Mouse (Mus musculus): ENCODE results near the gene Tmem171.

The Tmem171 gene

DNA sequence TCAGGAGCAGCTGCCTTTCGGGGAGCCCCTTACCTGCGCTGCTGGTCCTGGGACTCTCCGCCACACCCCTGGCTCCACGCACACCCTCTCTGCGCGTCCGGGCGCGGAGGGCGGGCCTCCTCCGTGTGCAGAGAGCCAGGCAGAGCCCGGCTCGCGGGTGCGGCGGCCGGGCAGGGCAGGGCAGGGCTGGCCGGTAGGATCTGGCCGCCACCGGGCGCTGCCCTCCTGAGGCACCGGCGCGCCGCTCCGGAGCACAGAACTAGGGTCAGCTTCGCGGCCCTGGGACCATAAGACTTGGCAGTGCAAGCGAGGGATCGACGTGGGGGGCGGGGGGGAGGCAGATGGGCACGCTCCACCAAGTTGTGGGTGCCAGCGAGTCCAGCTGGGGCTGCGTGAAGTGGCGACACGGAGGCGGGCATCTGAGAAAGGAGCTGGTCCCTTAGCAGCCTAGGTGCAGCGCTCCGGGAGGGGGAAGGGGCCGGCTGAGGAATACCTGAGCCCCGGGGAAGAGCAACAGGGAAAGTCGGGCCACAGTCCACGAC lies at the start of gene Tmem171:
Tmem171 (minus strand) TSS at position 62 of the 542 bp plus-strand sequence.
- DNase-seq (ENCODE audit: low spot score in 2 of 2), result no peak

DNA sequence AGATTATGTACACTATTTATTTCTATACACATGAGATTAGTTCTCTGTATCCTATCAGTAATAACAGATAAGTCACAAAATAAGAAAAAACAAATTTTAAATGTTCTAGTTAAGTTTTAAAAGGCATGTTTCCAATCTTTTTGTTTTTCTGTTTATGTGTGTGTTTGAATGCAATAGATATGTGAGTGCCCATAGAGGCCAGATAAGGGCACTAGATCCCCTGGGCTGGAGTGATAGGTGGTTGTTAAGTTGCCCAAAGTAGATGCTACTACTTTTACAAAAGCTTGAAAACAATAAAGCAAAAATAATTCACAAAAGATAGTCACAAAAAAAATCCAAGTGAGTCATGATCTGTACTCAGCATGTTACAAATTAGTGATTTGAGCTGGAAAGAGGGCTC lies 49.2 kb upstream of the Tmem171 start:
- no peak for DNase-seq (ENCODE audit: low spot score in 2 of 2)

DNA sequence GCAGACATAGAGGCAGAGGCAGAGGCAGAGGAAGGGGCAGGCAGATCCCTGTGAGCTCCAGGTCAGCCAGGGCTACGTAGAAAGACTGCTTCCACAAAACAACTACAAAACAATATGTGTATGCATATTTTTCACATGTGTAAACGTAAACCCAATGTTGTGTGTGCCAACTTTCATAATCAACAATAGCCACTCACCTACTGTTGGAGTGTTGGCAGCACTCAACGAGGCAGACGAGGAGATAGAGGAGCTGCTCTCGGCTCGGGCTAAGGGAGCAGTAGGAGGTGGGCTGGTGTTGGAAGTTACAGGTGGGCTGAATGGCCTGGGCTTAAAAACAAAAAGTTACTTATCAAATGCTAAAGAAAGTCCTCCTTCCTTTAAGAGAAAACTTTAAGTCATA lies 48.6 kb upstream of the Tmem171 start:
- DNase-seq (ENCODE audit: low spot score in 2 of 2), result no peak

DNA sequence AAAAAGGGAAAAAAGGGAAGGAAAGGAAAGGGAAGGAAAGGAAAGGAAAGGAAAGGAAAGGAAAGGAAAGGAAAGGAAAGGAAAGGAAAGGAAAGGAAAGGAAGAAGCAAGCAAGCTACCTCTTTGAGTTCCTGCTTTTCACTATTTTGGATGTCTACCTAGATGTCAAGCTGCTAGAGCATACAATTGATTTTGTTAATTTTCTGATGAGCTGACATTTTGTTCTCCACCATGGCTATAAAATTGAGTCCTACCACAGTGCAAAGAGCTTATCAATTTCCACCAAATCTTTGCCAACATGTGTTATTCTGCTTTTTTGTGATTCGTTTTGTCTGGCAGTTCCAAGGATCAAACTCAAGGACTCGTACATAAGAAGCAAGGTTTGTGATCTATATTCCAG lies 43.6 kb upstream of the Tmem171 start:
- DNase-seq (ENCODE audit: low spot score in 2 of 2), result no peak

DNA sequence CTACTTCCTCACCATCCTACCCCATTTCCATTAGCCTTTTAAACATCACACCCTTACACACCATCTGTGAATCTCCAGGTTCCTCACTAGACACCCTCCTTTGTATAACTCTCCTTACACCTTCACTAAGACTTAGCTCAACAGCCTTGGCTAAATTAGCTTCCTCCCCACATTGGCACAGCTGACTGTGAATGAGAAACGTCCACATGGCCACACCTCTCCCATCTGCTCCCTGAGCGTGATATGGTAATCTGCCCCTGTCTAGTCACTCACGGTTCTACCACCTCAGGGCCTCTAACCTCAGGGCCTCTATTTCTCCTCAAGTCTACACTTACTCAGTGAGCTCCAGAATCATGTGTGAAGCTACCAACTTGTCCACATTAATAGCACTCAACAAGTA lies 38.7 kb upstream of the Tmem171 start:
- DNase-seq (ENCODE audit: low spot score in 2 of 2), result no peak

DNA sequence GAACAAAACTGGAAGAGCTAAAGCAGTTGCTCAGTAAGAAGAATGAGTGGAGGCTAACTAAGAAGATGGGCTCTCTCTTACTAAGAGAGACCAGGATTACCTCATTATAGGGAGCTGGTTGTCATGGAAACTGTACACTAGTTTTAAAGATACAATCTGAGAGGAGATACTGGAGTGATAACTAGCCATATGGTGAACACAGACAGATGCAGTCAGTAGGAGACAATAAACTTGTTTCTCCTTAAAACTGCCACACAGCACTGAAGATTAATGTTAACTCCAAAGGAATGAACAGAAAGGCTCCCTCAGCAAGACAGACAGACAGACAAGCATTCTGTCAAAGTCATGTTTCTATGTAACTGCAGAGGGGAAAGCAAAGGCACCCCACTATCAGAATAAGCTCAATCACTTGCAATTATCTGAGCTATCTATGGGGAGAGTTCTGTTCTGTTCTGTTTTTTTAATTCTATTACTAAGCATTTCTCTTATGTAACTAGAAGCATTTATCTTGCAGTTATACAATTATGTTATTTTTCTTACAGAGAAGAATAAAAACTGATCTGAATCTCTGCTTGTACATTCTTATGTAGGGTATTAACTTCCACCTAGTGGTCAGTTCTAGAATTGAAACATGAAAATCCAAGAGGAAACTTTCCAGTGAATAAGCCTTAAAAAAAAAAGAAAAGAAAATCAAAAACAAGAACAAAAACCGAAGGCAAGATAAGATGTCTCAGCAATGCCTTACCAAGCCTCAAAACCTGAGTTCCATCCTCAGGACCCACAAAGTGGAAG lies 34.8 kb upstream of the Tmem171 start:
- DNase-seq (ENCODE audit: low spot score in 2 of 2), result no peak

DNA sequence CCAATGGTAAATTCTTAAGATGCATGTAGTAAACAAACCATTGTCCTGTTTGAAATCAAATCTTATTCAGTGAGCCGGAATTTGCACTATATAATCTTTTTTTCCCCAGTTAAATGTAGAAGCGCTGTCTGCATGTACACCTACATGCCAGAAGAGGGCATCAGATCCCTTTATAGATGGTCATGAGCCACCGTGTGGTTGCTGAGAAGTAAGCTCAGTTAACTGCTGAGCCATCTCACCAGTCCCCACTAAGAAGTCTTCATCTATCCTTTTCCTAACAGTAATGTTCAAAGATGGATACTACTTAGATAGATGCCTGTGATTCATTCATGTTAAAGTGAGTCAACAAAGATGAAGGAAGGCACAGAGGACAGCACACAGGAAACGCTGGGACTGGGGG lies 31.9 kb upstream of the Tmem171 start:
- no peak for DNase-seq (ENCODE audit: low spot score in 2 of 2)

DNA sequence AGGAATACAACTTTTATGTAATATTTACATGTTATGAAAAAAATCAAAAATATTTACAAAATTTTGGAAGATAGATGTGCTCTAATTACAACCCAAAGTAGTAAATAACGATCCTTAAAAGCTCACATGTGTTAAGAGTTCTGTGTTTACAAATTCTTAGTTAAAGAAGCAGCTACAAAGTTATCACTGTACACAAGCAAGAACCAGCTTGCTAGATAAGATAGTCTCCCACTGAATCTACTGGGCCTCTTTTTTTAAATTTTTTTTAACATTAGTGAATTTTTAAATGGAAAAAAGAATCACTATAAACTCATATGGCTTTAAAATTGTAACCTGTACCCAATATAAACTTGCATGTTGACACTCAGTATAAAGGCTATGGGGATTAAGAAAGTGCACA lies 28.8 kb upstream of the Tmem171 start:
- DNase-seq (ENCODE audit: low spot score in 2 of 2), result no peak

DNA sequence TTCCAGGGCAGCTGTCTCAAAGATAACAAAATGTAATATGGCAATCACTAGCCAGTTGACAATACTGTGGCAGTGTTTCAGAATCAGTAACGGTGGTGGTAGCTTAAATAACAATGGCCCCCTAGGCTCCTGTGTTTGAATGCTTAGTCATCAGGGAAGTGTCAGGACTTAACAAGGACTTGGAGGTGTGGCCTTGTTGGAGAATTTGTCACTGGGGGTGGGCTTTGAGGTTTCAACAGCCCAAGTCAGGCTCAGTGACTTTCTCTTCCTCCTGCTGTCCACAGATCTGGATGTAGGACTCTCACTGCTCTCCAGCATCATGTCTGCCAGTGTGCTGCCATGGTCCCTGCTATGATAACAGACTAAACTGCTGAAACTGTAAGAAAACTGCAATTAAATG lies 27.7 kb upstream of the Tmem171 start:
- no peak for DNase-seq (ENCODE audit: low spot score in 2 of 2)

DNA sequence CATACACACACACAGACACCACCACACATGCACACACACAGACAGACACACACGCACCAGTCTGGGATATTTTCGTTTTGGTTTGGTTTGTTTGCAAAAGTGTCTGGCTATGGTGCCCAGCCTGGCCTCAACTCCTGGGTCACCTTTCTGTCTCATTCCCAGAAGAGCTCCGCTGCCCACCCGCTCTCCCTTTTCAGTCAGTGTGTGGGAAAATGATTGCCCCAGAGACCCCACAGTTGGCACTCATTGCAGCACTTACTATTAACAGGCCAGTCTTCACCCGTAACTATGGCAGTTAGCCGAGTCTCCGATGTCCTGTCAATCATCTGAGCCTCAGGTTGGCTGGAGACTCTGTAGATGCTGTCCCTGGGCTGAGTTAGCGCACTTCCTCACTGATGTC lies 21.5 kb upstream of the Tmem171 start:
- no peak for DNase-seq (ENCODE audit: low spot score in 2 of 2)

DNA sequence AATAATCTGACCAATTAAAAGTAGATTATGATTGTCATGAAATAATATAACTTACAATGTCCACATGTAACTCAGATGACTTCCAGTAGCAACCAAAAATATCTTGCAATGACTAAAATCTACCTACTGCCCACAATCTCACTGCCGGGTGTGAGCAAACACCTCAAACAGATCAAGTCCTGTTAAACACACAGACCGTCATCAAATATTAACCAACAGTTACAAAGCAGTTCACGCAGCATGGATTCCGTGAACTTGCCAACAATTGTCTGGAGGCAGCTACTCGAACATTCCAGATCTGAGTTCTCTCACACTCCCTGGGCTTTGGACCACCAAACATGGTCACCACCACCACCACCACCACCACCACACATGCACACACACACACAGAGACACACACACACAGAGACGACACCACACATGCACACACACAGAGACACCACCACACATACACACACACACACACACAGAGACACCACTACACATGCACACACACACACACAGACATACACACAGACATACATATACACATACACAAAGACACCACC lies 20.9 kb upstream of the Tmem171 start:
- no peak for DNase-seq (ENCODE audit: low spot score in 2 of 2)

DNA sequence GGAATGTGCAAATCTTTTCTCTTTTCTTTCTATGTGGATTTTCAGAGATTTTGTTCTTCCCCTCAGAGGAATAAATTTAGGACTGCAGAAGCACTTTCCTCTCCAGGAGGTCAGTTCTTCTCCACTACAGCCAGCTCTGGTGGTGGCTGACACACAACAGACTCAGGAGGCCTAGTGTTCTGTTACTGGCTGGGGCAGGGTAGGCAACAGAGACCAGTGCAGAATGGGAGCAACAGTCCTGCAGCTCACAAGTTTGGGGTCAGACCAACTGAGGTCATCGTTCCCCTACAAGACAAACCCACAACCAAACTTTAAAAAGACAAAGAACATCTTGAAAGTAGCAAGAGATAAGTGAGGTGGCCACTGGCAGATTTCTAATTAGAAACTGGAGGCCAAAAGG lies 16.0 kb upstream of the Tmem171 start:
- DNase-seq (ENCODE audit: low spot score in 2 of 2), result no peak

DNA sequence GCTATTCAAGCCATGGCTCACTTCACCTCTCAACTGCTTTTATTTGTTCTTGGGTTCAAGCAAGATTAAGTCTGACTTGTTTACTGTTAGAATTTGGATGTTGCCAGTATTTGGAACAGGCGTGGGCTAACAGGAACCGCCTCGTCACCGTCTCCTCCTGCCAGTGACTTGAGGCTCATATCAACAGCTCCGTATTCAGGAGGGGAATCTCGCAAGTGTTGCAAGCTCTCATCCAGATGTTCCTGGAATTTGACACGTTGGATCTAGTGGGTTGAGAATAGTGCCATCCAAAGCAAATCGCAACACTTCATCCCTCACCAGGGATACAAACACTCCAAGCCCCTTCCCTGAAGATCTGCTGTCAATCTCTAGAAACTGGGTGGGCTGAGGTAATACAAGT lies 15.6 kb upstream of the Tmem171 start:
- DNase-seq (ENCODE audit: low spot score in 2 of 2), result no peak

DNA sequence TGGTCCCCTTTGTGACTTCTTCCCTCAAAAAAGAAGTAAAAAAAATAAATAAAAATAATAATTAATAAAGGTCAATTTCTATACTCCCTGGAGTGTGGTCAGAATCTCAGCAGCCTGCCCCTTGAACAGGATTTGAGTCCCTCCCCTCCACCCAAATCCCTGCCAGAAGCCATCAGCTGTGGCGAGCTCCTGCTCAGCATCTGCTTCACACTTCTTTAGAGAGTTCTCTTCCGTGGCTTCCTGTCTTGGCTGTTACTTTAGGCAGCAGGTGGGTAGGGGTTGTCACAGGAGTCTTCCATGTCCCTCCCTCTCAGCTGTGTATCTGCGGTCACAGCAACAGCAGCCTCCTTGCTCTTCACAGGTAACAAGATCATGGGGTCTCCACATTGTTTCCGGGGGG lies 10.9 kb upstream of the Tmem171 start:
- DNase-seq (ENCODE audit: low spot score in 2 of 2), result no peak

DNA sequence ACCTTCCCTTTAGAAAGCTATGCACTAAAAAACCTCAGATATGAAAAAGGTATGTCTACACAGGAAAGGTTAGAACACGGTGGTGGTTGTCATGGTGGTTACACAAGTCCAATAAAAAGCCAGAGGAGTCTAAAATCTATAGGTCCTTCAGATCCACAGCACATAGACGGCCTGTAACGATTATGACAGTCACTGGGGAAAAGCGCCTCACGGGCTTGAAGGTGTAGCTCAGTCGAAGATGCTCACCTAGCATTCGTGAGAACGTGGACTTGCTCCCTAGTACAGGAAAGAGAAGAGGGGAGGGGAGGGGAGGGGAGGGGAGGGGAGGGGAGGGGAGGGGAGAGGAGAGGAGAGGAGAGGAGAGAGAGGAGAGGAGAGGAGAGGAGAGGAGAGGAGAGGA lies 9.2 kb upstream of the Tmem171 start:
- no peak for DNase-seq (ENCODE audit: low spot score in 2 of 2)

DNA sequence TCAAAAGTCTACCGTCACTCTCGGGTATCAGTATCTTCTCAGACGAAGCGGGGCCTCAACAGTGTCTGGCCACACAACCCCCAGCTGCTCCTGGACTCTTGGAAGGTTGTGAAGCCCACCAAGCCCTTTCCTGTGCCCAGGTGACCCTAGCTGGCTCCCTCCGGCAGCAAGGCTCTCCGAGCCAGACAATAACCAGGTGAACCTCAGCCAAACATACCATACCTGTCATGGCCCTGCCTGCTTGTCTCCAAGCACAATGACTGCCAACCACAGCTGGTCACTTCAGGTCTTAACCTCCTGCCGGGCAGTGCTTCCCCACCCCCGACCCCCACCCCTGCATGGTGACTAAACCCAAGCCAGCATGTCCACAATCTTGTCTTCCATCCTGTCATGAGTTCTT lies 7.7 kb upstream of the Tmem171 start:
- DNase-seq (ENCODE audit: low spot score in 2 of 2), result no peak

DNA sequence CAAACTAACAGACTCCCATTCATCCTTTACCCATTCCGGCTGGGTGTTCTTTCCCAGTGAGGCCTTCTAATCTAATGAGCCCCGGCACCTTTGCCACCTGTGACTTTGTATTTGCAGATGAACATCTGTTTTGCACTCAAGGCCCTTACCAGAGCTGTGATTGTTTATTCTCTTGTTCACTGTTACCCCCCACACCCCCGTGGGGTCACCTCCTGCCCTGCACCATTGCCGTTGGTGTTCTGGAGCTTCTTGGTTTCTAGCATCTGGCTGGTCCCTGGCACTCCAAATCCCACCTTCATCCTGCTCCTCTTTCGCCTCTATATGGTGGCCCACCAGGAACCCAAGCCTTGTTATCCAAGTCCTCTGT lies 6.7 kb upstream of the Tmem171 start:
- DNase-seq (ENCODE audit: low spot score in 2 of 2), result no peak

DNA sequence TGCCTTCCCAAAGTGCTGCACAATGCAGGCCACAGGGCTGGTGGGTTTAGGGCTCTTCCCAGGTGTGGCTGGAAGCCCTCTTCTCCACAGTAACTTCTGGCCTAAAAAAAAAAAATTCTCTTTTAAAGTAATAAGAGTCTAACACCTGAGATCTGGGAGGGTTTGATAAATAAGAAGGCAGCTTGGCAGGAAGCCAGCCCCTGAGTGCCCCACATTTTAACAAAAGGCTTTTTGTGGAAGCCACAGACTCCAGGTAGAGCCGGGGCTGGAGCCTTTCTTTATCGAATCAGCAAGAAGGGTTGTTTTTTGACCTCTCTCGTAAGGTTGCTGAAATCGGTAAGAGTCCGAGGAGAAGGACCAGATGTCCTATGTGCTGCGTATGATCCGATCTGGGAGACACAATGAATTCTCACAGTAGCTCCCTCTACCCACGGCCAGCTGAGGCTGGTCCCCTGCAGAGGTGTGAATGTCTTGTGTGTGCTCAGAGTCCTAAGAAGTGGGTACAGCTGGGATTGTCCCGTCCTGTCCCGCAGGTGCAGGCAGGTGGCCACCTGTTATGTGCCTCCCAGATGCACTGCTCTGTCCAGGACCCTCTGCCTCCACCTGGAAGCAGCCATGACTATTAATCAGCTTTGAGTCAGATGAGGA lies 6.2 kb upstream of the Tmem171 start:
- no peak for DNase-seq (ENCODE audit: low spot score in 2 of 2)

DNA sequence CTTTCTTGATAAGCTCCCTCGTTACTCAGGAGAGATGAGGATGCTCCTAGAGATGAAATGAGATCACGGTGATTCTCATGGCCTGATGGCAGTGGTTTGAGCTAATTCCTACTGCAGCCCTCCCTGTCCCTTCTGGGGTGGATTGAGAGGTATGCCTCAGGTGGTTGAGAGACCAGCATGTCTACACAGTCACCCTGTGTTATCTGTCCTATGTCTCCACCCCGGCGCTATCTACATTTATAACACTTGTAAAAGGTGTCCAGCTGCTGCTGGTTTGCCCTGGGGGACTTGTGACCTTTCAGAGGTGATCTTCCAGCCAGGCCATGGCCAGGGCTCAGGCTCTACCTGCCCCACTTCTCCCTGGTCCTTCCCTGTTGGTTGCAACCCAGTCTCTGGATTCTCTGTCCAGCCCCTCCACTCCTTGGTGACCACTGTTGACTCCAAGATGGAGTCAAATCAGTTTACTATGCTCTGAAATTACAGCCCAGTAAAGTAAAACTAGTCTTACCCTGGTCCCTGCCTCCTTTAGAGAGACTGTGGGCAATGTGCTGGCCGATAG lies 5.4 kb upstream of the Tmem171 start:
- no peak for DNase-seq (ENCODE audit: low spot score in 2 of 2)

DNA sequence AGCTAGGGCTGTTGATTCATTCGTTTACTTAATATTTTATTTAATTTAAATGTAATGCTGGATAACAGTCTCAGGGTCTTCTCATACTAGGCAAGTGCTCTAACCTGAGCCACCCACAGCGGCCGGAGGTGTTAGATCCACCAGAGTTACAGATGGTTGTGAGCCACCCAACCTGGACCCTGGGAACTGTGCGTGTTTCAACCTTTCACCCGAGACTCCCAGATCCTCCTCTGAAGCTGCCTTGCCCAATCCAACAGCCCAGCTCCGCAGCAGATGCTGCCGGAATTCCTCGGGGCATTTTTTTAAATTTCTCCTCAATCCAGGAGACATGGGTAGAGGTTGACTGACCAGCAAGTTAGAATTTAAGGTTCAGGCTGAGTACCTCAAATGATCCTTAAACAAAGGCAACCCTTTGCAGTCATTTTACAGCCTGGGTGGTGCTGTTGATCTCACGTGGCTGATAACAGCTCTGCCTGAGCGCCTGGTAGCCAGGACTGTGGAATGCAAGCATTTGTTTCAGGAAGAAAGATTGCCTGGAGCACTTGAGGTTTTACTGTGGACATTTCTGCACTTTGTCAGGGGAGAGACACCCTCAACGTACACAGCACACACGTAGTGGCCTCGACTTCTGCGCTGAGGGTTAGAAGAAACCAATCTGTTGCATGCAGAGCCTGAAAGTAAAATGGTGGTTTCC lies 4.6 kb upstream of the Tmem171 start:
- no peak for DNase-seq (ENCODE audit: low spot score in 2 of 2)

DNA sequence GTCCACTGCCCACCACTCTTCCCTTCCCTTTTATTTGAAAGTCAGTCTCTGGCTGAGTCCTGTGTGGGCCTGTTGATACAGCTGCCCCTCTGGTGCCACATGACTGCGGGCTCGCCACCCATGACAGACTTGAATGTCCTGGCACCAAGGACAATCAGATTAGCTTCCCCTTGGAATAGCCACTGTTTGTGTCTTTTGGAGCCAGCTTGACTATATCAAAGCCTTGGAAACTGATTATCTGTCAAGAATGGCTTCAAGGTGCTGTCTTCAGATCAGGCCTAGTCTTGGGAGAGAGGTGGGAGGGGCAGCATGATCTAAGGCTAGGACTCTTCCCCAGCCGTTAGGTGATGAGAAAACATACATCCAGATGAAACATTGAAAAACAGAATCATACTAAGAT lies 2.1 kb upstream of the Tmem171 start:
- DNase-seq (ENCODE audit: low spot score in 2 of 2), result no peak

DNA sequence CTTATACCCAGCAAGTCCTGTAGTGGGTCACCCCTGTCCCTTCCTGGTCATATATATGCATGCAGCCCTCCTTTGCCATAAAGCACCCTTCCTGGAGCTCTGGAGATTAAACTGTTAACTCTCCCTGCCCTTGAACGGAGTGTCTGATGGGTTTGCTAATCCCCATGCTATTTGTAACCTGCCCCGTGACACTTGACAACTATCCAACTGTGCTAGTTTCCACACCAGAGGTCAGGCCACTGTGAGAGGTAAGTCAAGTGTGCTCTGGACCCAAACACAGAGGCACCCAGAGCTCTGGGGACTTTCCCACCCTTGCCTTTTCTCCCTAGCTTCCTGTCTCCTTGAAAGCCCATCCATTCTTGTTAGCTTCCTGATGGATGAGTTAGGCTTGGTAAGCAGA lies 912 bp upstream of the Tmem171 start:
- DNase-seq (ENCODE audit: low spot score in 2 of 2), result no peak

Data from frontal cortex, postnatal 14 days (tissue).